ENCODE assay signal across 8 mouse cellular contexts in the genomic region with DNA sequence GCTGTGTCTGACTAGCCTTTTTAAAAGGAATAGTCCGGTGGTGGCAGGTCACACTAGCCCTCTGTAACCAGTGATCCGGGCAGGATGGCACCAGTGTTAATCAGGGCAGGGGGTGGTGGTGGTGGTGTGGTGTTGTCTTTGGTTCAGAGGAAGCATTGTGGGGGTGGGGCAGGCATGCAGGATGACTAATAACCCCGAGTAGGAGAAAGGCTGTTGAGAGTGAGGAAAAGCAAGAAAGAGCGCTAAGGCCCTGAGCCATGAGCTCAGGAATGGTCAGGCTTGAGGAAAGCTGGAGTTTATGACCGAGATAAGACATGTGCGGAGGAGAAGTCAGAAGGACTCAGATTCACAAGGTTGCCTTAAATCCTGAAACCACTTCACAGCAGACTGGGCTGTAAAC.
A peak's percentile ranks its signal among the peaks of the same experiment; 100 is the strongest.
DNase-seq lines count a peak whose midpoint lies in the region; ATAC-seq and TF ChIP-seq lines count a peak whose summit lies in the region.
"Had no signal": no experiment of that assay in that cellular context is flagged by ENCODE, and none has a peak within 500 bp of the region (broad histone marks: within the 10 kb centered on the region; RNA-seq: fewer than 3 reads in every experiment).

No protein-coding gene starts in this region.

- no peak for DNase-seq in lung, postnatal 25 days (ENCODE audit: low spot score)
- peak; percentile 80 for DNase-seq in NIH3T3 (ENCODE audit: low read depth)
- no peak for DNase-seq in heart, postnatal 0 days (ENCODE audit: low spot score)
- DNase-seq in liver, embryonic 13.5 days = no peak
- no peak for DNase-seq in natural killer cell, adult 2 months (ENCODE audit: low spot score in 2 of 2)

- H3K27ac ChIP-seq in lung, embryonic 15.5 days = peak overlapping the region; percentile 27; the same call in 1 of the 2 replicates
- peak overlapping the region; percentile 62; the same call in 1 of the 2 replicates for H3K27ac ChIP-seq in heart, postnatal 0 days (ENCODE audit: low read depth)
- peak overlapping the region; percentile 39; the same call in 1 of the 2 replicates for H3K27ac ChIP-seq in liver, embryonic 13.5 days
- no peak overlapping the region for H3K27ac ChIP-seq in midbrain, embryonic 15.5 days
- H3K27ac ChIP-seq: layer of hippocampus, adult 2 months had no signal

- H3K4me1 ChIP-seq in lung, embryonic 15.5 days = peaks cover 68% of the 10 kb centered on the region
- peaks cover 25% of the 10 kb centered on the region for H3K4me1 ChIP-seq in heart, postnatal 0 days (ENCODE audit: control insufficient read depth, insufficient read depth)
- peaks cover 36% of the 10 kb centered on the region for H3K4me1 ChIP-seq in liver, embryonic 13.5 days (replicated peaks)
- H3K4me1 ChIP-seq in midbrain, embryonic 15.5 days = no peaks in the 10 kb centered on the region

- H3K9me3 ChIP-seq in lung, embryonic 15.5 days = no peaks in the 10 kb centered on the region
- H3K9me3 ChIP-seq in heart, postnatal 0 days (replicated peaks; ENCODE audit: control insufficient read depth, low read length) = no peaks in the 10 kb centered on the region
- no peaks in the 10 kb centered on the region for H3K9me3 ChIP-seq in liver, embryonic 13.5 days (replicated peaks)
- no peaks in the 10 kb centered on the region for H3K9me3 ChIP-seq in midbrain, embryonic 15.5 days

- H3K36me3 ChIP-seq in lung, embryonic 15.5 days = no peaks in the 10 kb centered on the region
- no peaks in the 10 kb centered on the region for H3K36me3 ChIP-seq in heart, postnatal 0 days (replicated peaks; ENCODE audit: control insufficient read depth, insufficient read depth, low read length)
- H3K36me3 ChIP-seq in liver, embryonic 13.5 days = no peaks in the 10 kb centered on the region
- no peaks in the 10 kb centered on the region for H3K36me3 ChIP-seq in midbrain, embryonic 15.5 days (replicated peaks)

- ATAC-seq in lung, embryonic 15.5 days (ENCODE audit: borderline replicate concordance, extremely low read depth, low FRiP score, low TSS enrichment) = no peak
- ATAC-seq in heart, postnatal 0 days (ENCODE audit: insufficient read depth, low read depth) = no peak
- 0 out of 2 replicates have a peak, but pooled peaks have one; percentile 13 for ATAC-seq in liver, embryonic 13.5 days (ENCODE audit: low read depth)
- ATAC-seq in midbrain, embryonic 15.5 days (replicated peaks) = no peak

- no peak overlapping the region for H3K4me3 ChIP-seq in lung, embryonic 15.5 days
- H3K4me3 ChIP-seq in heart, postnatal 0 days (ENCODE audit: low read depth, low read length) = no peak overlapping the region
- H3K4me3 ChIP-seq in liver, embryonic 13.5 days (replicated peaks) = no peak overlapping the region
- no peak overlapping the region for H3K4me3 ChIP-seq in midbrain, embryonic 15.5 days
- H3K4me3 ChIP-seq: layer of hippocampus, adult 2 months had no signal

- no peak for TF ChIP-seq EP300 in heart, postnatal 0 days (IDR thresholded peaks at IDR 0.05; ENCODE audit: low read depth)

- 51% methylated on average over 6 of the region's 6 CpGs for WGBS in lung, embryonic 15.5 days
- WGBS in heart, postnatal 0 days = 31% methylated on average over 6 of the region's 6 CpGs
- WGBS in liver, embryonic 13.5 days (ENCODE audit: insufficient replicate concordance) = 35% methylated on average over 6 of the region's 6 CpGs
- 66% methylated on average over 6 of the region's 6 CpGs for WGBS in midbrain, embryonic 15.5 days

- no peak for TF ChIP-seq CTCF in heart, postnatal 0 days (IDR thresholded peaks at IDR 0.05; ENCODE audit: low read depth)

- H3K27me3 ChIP-seq in lung, embryonic 15.5 days = no peaks in the 10 kb centered on the region
- no peaks in the 10 kb centered on the region for H3K27me3 ChIP-seq in heart, postnatal 0 days (ENCODE audit: control insufficient read depth, insufficient read depth, low read length)
- no peaks in the 10 kb centered on the region for H3K27me3 ChIP-seq in liver, embryonic 13.5 days
- H3K27me3 ChIP-seq in midbrain, embryonic 15.5 days (replicated peaks) = 0 out of 2 replicates have a peak, but pooled peaks cover 2% of the 10 kb centered on the region

- H3K4me2 ChIP-seq in lung, embryonic 15.5 days = no peak overlapping the region
- H3K4me2 ChIP-seq in heart, postnatal 0 days (ENCODE audit: low read depth, low read length) = no peak overlapping the region
- no peak overlapping the region for H3K4me2 ChIP-seq in liver, embryonic 13.5 days
- H3K4me2 ChIP-seq in midbrain, embryonic 15.5 days = no peak overlapping the region

- H3K9ac ChIP-seq in lung, embryonic 15.5 days = no peak overlapping the region
- no peak overlapping the region for H3K9ac ChIP-seq in heart, postnatal 0 days (replicated peaks; ENCODE audit: low read depth, low read length)
- no peak overlapping the region for H3K9ac ChIP-seq in liver, embryonic 13.5 days
- no peak overlapping the region for H3K9ac ChIP-seq in midbrain, embryonic 15.5 days
